Mouse (Mus musculus): ENCODE data around the gene Tmem125. TPM values are rescaled to one million over a fixed set of nuclear protein-coding genes. Genes with fewer than 3 reads are reported as not detected.
"Not testable (repeated sequence)": the region's sequence is repeated elsewhere in the genome, so short reads cannot be mapped to it uniquely, and the experiment has no call there.

Tmem125 gene
- total RNA-seq, 2 experiments from 2014 or later: not detected

GRCm38 (mm10) chr4:118539904-118540303, 3.9 kb downstream of the Tmem125 start:
- no peak for DNase-seq
- intact Hi-C loops (cut with DNase I): no loop called here

- intact Hi-C loops (cut with DNase I): no loop called here
- DNase-seq: no peak
These were observed 6.0 kb downstream of the Tmem125 start for GRCm38 (mm10) chr4:118537801-118538200.

- intact Hi-C loops (cut with DNase I): no loop called here
- DNase-seq: no peak
These were observed 8.2 kb downstream of the Tmem125 start for GRCm38 (mm10) chr4:118535610-118536009.

GRCm38 (mm10) chr4:118533605-118534004, 10.2 kb downstream of the Tmem125 start:
- no peak for DNase-seq
- intact Hi-C loops (cut with DNase I): no loop called here

GRCm38 (mm10) chr4:118533156-118533555, 10.7 kb downstream of the Tmem125 start:
- DNase-seq: no peak
- intact Hi-C loops (cut with DNase I): no loop called here

GRCm38 (mm10) chr4:118532663-118533062, 11.2 kb downstream of the Tmem125 start:
- DNase-seq: no peak
- intact Hi-C loops (cut with DNase I): no loop called here

- DNase-seq: no peak
- intact Hi-C loops (cut with DNase I): no loop called here
These were observed 16.1 kb downstream of the Tmem125 start for GRCm38 (mm10) chr4:118527720-118528119.

GRCm38 (mm10) chr4:118527335-118527681, 16.5 kb downstream of the Tmem125 start:
- intact Hi-C loops (cut with DNase I): no loop called here
- no peak for DNase-seq

- intact Hi-C loops (cut with DNase I): no loop called here
These were observed 17.2 kb downstream of the Tmem125 start, which contains the start of gene 2610528J11Rik for GRCm38 (mm10) chr4:118526408-118527334. 2610528J11Rik (plus strand) TSS chr4:118526999.

GRCm38 (mm10) chr4:118525779-118526178, 18.1 kb downstream of the Tmem125 start:
- DNase-seq: no peak

More at GRCm38 (mm10) chr4:118526408-118527334, 17.2 kb downstream of the Tmem125 start, which contains the start of gene 2610528J11Rik:
- no peak for DNase-seq

GRCm38 (mm10) chr4:118523976-118524375, 19.9 kb downstream of the Tmem125 start:
- intact Hi-C loops (cut with DNase I): no loop called here
- DNase-seq: no peak

More at GRCm38 (mm10) chr4:118525779-118526178, 18.1 kb downstream of the Tmem125 start:
- intact Hi-C loops (cut with DNase I): no loop called here

- no peak for DNase-seq
- intact Hi-C loops (cut with DNase I): no loop called here
These were observed 21.6 kb downstream of the Tmem125 start for GRCm38 (mm10) chr4:118522248-118522647.

- DNase-seq: no peak
- intact Hi-C loops (cut with DNase I): no loop called here
These were observed 25.6 kb downstream of the Tmem125 start for GRCm38 (mm10) chr4:118518208-118518607.

- DNase-seq: no peak
- intact Hi-C loops (cut with DNase I): no loop called here
These were observed 26.2 kb downstream of the Tmem125 start for GRCm38 (mm10) chr4:118517497-118518146.

GRCm38 (mm10) chr4:118516699-118517496, 26.9 kb downstream of the Tmem125 start:
- no peak for DNase-seq

GRCm38 (mm10) chr4:118509050-118509449, 34.8 kb downstream of the Tmem125 start:
- intact Hi-C loops (cut with DNase I): loop anchor here (2.0 kb wide), 1 partner anchor 48 kb away; no protein-coding TSS in a partner anchor
- no peak for DNase-seq

More at GRCm38 (mm10) chr4:118516699-118517496, 26.9 kb downstream of the Tmem125 start:
- intact Hi-C loops (cut with DNase I): no loop called here

GRCm38 (mm10) chr4:118507171-118507570, 36.7 kb downstream of the Tmem125 start:
- DNase-seq: not testable (repeated sequence)

GRCm38 (mm10) chr4:118505551-118505950, 38.3 kb downstream of the Tmem125 start:
- intact Hi-C loops (cut with DNase I): no loop called here
- no peak for DNase-seq

More at GRCm38 (mm10) chr4:118507171-118507570, 36.7 kb downstream of the Tmem125 start:
- intact Hi-C loops (cut with DNase I): not testable (repeated sequence)

- no peak for DNase-seq
- intact Hi-C loops (cut with DNase I): no loop called here
These were observed 43.1 kb downstream of the Tmem125 start for GRCm38 (mm10) chr4:118500792-118501191.

GRCm38 (mm10) chr4:118500171-118500724, 43.6 kb downstream of the Tmem125 start:
- no peak for DNase-seq

More at GRCm38 (mm10) chr4:118500171-118500724, 43.6 kb downstream of the Tmem125 start:
- intact Hi-C loops (cut with DNase I): no loop called here

All from gastrocnemius, postnatal 36 days (tissue).